Mouse (Mus musculus) heart, embryonic 13.5 days (tissue): Measurements from ENCODE around the gene Gm29776. TPM values are rescaled to one million over a fixed set of nuclear protein-coding genes. Genes with fewer than 3 reads are reported as not detected.

Source experiments
- ATAC-seq: fragments of 200-750 bp; cut with Nextera tagmentation; 2 replicates; pipeline ENCODE4 v1.8.0; 2017; ENCODE audit warnings: moderate TSS enrichment; ENCODE audit not compliant: insufficient number of reproducible peaks, low FRiP score, low TSS enrichment; ENCODE audit errors: extremely low read depth
- H3K27ac ChIP-seq: fragments of 300-500 bp; sonication (generic); replicated peaks from 2 replicates; pipeline ENCODE4 v1.5.1; 2015; ENCODE audit warnings: moderate library complexity, mild to moderate bottlenecking, inconsistent platforms
- H3K27me3 ChIP-seq: fragments of 300-500 bp; sonication (generic); replicated peaks from 2 replicates; pipeline ENCODE4 v1.6.1; 2015; ENCODE audit warnings: mild to moderate bottlenecking, inconsistent platforms
- H3K36me3 ChIP-seq: fragments of 300-500 bp; sonication (generic); 2 replicates; pipeline ENCODE4 v1.6.1; 2015; ENCODE audit warnings: mild to moderate bottlenecking, inconsistent platforms
- H3K4me1 ChIP-seq: fragments of 300-500 bp; sonication (generic); 2 replicates; pipeline ENCODE4 v1.6.1; 2015; ENCODE audit warnings: inconsistent platforms
- H3K4me2 ChIP-seq: fragments of 300-500 bp; sonication (generic); 2 replicates; pipeline ENCODE4 v1.6.1; 2015; ENCODE audit warnings: inconsistent platforms, mild to moderate bottlenecking, moderate library complexity
- H3K4me3 ChIP-seq: fragments of 300-500 bp; sonication (generic); 2 replicates; pipeline ENCODE4 v1.5.1; 2015; ENCODE audit warnings: moderate library complexity, mild to moderate bottlenecking, inconsistent platforms
- H3K9ac ChIP-seq: fragments of 300-500 bp; sonication (generic); 2 replicates; pipeline ENCODE4 v1.6.1; 2015; ENCODE audit warnings: inconsistent platforms, mild to moderate bottlenecking, moderate library complexity
- H3K9me3 ChIP-seq: fragments of 300-500 bp; sonication (generic); 2 replicates; pipeline ENCODE4 v1.6.1; 2016; ENCODE audit warnings: inconsistent platforms
- WGBS: fragments of 180-500 bp; shearing (Covaris S2); methylation state at CpG from one replicate; pipeline ENCODE4 v1.1.7; 2015; ENCODE audit warnings: mixed read lengths; 5-methylcytosine and 5-hydroxymethylcytosine counted together
- polyA plus RNA-seq: library from polyadenylated mRNA; unstranded; fragments of >200 nt; fragmentation: Nextera tagmentation; extraction: Ambion mirVana; gene quantifications from 2 replicates; pipeline ENCODE4 v1.2.1, GENCODE M21; 2015

Gene Gm29776
- polyA plus RNA-seq, 1 experiment from 2014 or later: 0.16 TPM

DNA sequence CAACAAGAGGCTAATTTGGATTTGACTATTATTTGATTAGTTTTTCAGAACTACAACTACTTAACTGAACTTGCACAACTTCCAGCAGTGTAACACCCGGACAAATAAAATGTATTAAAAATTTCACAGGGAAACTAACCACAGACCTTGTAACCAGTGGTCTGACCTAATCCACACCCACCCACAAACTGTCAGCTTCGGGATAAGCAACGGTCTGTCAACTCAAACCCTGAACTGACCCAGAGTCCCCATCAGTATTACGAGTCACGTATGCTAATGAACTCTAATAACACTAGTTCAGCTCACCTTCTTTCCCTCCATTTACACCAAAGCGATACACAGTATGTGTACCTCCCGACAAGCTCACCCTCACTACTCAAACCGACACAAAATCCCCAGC lies 13.2 kb downstream of the Gm29776 start:
- peak overlapping the region; percentile 86 for H3K4me3 ChIP-seq
- peak overlapping the region; percentile 85 for H3K4me2 ChIP-seq
- peak overlapping the region; percentile 98 for H3K27ac ChIP-seq
- WGBS: 9% methylated on average over 8 of the region's 8 CpGs
- ATAC-seq: no peak
- peaks cover 51% of the 10 kb centered on the region for H3K36me3 ChIP-seq
- H3K9me3 ChIP-seq: no peaks in the 10 kb centered on the region
- H3K9ac ChIP-seq: peak overlapping the region; percentile 97
- H3K4me1 ChIP-seq: peaks cover 37% of the 10 kb centered on the region
- no peaks in the 10 kb centered on the region for H3K27me3 ChIP-seq

DNA sequence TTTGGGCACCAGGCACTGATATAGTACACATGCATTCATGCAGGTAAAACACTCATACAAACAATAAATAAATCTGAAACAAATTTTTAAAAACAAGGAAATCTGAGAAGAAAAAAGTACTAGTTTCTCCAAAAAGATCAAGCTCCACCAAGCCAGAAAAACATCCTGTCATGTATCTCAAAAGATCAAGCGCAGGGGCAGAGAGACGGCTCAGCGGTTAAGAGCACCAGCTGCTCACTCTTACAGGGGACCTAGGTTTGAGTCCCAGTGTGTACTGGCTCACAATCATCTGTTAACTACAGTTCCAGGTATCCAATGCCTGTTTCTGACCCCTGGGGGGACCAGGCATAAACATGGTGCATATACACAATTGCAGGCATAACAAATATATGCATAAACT lies 16.2 kb downstream of the Gm29776 start:
- no peak for ATAC-seq
- H3K4me1 ChIP-seq: peaks cover 20% of the 10 kb centered on the region
- H3K27ac ChIP-seq: no peak overlapping the region
- H3K4me2 ChIP-seq: no peak overlapping the region
- no peaks in the 10 kb centered on the region for H3K27me3 ChIP-seq
- no peak overlapping the region for H3K4me3 ChIP-seq
- 86% methylated on average over 3 of the region's 3 CpGs for WGBS
- no peak overlapping the region; the same call in 1 of the 2 replicates for H3K9ac ChIP-seq
- no peaks in the 10 kb centered on the region for H3K9me3 ChIP-seq
- H3K36me3 ChIP-seq: peaks cover 59% of the 10 kb centered on the region

DNA sequence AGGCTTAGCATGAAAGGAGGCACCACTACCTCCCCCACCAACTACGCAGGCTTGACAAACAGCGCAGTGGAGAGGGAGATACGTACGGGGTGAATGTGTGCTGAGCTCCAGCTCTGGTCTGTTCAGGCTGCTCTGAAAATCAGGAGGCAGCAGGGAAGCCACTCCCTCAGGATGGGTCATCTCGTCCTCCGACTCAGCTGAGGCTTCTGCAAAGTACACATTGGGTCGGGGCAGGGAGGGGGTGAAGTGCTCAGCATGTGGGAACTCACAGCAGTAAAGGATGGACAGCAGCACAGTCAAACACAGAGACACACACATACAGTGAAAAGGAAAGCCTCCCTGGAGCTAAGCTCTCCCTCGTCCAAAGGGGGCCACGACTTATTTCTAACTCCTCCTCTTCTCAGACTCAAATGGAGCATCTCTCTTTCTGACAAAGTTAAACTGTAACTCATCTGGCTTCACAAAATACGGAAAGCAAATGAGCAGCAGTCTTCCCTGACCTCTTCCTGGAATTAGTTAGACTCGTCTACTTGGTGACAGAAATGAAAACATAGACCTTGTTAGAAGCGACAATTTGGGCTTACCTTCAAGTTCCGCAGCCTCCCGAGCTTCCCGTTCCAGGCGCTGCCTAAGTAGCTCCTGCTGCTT lies 19.9 kb downstream of the Gm29776 start:
- H3K9me3 ChIP-seq: no peaks in the 10 kb centered on the region
- no peak overlapping the region for H3K4me3 ChIP-seq
- H3K36me3 ChIP-seq: peaks cover 86% of the 10 kb centered on the region
- peaks cover 9% of the 10 kb centered on the region; the same call in 1 of the 2 replicates for H3K4me1 ChIP-seq
- ATAC-seq: no peak
- H3K27ac ChIP-seq: no peak overlapping the region
- H3K27me3 ChIP-seq: no peaks in the 10 kb centered on the region
- H3K4me2 ChIP-seq: no peak overlapping the region
- 87% methylated on average over 16 of the region's 16 CpGs for WGBS
- H3K9ac ChIP-seq: no peak overlapping the region

DNA sequence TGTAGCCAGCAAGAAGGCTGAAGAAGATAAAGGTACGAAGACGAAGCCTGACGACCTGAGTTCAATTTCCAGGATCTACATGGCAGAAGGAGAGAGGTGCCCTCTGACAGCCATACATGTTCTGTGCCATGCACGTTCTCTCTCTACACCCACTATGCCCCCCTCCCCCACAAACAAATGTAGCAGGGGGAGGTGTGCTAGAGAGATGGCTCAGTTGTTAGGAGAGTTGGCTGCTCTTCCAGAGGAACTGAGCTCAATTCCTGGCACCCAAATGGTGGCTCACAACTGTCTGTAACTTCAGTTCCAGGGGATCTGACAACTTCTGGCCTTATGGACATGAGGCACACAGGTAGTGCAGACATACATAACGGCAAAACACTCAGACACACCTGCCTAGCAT lies 22.3 kb downstream of the Gm29776 start:
- H3K36me3 ChIP-seq: peaks cover 89% of the 10 kb centered on the region
- no peak overlapping the region for H3K9ac ChIP-seq
- H3K27ac ChIP-seq: no peak overlapping the region
- H3K27me3 ChIP-seq: no peaks in the 10 kb centered on the region
- H3K4me2 ChIP-seq: no peak overlapping the region
- 85% methylated on average over 5 of the region's 5 CpGs for WGBS
- no peak overlapping the region for H3K4me3 ChIP-seq
- ATAC-seq: no peak
- H3K9me3 ChIP-seq: no peaks in the 10 kb centered on the region
- H3K4me1 ChIP-seq: 0 out of 2 replicates have a peak, but pooled peaks cover 3% of the 10 kb centered on the region

DNA sequence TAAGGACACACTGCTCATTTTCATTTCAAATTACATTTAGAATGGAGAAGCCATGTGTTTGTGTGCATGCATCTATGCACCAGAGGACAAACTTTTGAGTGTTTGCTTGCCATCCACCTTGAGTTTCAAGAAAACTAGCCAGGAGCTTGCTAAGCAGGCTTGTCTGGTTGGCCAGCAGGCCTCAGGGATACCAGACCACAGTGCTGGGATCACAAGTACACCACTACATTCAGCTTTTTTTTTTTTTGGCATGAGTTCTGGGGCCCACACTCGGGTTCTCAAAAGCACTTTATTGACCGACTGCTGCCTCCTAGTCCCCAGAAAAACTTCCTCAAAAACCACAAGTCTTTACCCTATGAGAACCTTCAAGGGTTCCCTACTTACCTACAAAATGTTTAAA lies 24.3 kb downstream of the Gm29776 start:
- H3K9me3 ChIP-seq: no peaks in the 10 kb centered on the region
- no peak overlapping the region for H3K4me2 ChIP-seq
- H3K27ac ChIP-seq: no peak overlapping the region
- WGBS: 80% methylated on average over 2 of the region's 2 CpGs
- H3K36me3 ChIP-seq: peaks cover 86% of the 10 kb centered on the region
- 0 out of 2 replicates have a peak, but pooled peaks cover 3% of the 10 kb centered on the region for H3K4me1 ChIP-seq
- no peak overlapping the region for H3K4me3 ChIP-seq
- ATAC-seq: no peak
- H3K27me3 ChIP-seq: no peaks in the 10 kb centered on the region
- no peak overlapping the region for H3K9ac ChIP-seq

DNA sequence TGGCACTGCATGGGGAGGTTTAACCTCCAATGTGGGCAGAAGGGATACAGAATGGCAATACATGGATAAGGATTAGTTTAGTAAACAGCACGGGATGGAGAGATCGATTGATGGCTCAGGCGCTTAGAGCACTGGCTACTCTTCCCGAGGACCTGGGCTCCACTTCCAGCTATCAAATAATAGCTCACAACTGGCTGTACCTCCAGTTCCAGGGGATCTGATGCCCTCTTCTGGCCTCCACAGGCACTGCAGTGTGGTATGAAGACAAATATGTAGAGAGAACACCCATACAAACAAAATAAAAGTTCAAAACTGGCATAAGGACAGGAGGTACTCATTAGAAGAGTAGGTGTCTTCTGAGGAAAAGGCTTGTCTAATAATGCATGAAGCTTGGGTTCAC lies 29.3 kb downstream of the Gm29776 start:
- WGBS: 79% methylated on average over 4 of the region's 4 CpGs
- H3K36me3 ChIP-seq: peaks cover 90% of the 10 kb centered on the region
- no peak overlapping the region for H3K9ac ChIP-seq
- H3K4me3 ChIP-seq: no peak overlapping the region
- H3K27me3 ChIP-seq: no peaks in the 10 kb centered on the region
- H3K27ac ChIP-seq: no peak overlapping the region
- H3K4me2 ChIP-seq: no peak overlapping the region
- no peak for ATAC-seq
- no peaks in the 10 kb centered on the region for H3K9me3 ChIP-seq
- H3K4me1 ChIP-seq: 0 out of 2 replicates have a peak, but pooled peaks cover 3% of the 10 kb centered on the region

DNA sequence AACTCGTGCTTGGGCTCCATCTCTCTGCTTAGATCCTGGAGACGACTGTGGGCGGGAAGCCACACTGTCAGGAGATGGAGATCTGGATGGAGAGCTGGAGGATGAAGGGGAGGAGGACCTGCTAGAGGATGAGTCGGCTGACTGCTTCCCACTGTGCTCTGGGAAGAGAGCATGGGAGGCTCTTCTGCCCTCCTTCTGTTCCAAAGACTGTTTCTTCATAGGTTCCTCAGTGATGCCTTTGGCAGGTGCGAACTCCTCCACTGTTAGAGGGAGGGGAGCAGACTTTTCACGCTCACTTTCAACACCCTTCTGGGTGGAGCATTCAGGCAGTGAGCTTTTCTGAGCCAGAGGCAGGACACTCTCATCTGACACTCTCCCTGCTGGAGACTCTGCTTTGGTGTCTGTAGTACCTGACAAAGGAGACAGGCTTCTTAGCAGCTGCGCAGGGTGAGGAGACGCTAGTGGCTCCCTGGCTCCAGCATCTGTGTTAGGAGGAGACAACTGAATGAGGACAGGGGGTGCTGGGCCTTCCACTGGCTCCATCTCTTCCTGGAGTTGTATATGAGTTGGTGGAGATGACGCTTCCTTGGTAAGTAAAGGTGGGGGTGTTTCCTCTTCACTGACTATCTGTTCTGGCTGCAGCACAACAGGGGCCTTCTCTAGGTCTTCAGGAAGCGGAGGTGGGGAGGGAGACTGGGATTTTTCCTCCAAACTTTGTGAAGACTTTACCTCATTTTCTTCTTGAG lies 34.0 kb downstream of the Gm29776 start:
- no peak overlapping the region for H3K4me2 ChIP-seq
- no peak overlapping the region for H3K4me3 ChIP-seq
- peaks cover 97% of the 10 kb centered on the region for H3K36me3 ChIP-seq
- no peak overlapping the region for H3K27ac ChIP-seq
- no peaks in the 10 kb centered on the region for H3K9me3 ChIP-seq
- no peak overlapping the region for H3K9ac ChIP-seq
- no peaks in the 10 kb centered on the region for H3K4me1 ChIP-seq
- no peak for ATAC-seq
- no peaks in the 10 kb centered on the region for H3K27me3 ChIP-seq
- WGBS: 87% methylated on average over 10 of the region's 10 CpGs

DNA sequence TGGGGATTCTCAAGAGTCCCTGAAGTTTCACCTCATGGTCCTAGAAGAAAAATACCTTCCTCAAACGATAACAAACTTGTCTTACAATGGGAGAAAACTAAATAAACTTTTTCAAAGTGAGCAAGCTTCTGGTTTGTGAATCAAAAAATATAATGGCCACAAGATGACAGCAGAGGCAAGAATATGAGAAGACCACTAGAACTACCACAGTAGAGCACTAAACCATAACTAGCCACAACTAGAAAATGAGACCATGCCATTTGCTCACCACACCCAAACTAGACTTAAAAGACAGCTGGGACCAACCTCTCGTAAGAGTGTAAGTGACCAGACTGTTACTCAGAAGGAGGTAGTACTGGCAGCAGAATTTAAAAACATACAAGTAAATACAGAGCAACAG lies 38.6 kb downstream of the Gm29776 start:
- 83% methylated on average over 2 of the region's 2 CpGs for WGBS
- Histone ChIP-seq H3K27ac (no peak overlapping the region), H3K36me3 (peaks cover 100% of the 10 kb centered on the region), H3K4me1 (no peaks in the 10 kb centered on the region), H3K4me3 (no peak overlapping the region), H3K9me3 (no peaks in the 10 kb centered on the region), H3K9ac (no peak overlapping the region), H3K4me2 (no peak overlapping the region), H3K27me3 (no peaks in the 10 kb centered on the region)
- ATAC-seq: no peak

DNA sequence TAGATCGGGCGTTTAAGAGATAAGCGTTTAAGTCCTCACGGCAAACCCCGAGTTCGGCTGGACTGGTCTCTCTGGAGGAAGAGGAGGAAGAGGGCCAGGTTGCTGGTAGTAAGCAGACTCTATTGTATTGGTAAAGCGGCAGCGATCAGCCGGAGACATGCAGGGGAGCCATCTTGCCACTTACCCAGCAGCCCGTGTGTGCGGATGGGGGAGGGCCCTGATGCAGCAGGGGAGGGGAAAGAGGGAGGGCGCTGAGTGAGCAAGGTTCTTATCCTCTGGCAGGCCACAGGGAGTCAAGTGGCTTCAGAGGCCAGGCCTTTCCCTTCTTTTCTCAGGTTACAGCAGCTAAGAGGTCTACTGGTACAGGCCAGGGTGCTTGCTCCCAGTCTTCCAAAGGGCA lies 45.1 kb downstream of the Gm29776 start:
- no peaks in the 10 kb centered on the region for H3K27me3 ChIP-seq
- peak overlapping the region; percentile 91 for H3K4me2 ChIP-seq
- peak; percentile 84 for ATAC-seq
- WGBS: 4% methylated on average over 12 of the region's 12 CpGs
- H3K36me3 ChIP-seq: peaks cover 75% of the 10 kb centered on the region
- H3K9me3 ChIP-seq: no peaks in the 10 kb centered on the region
- peak overlapping the region; percentile 89 for H3K27ac ChIP-seq
- H3K4me1 ChIP-seq: peaks cover 43% of the 10 kb centered on the region
- peak overlapping the region; percentile 93 for H3K9ac ChIP-seq
- H3K4me3 ChIP-seq: peak overlapping the region; percentile 77

DNA sequence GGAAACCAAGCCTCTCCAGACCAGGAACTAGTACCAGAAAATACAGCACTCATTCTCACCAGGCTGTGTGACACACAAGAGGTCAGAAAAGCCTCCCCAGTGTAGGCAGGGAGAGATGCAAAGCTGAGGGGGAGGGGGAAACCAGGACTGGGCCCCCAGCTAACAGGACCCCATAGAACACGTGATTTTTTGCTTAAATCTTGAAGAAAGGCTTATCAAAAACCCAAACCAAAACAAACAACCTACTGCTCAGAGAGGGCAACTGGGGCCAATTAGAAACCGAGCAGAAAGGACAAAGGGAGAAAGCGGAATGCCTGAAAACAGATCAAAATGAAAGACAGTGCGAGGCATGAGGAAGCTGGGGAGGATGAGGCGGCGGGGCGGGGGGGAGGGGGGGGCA lies 45.8 kb downstream of the Gm29776 start:
- peaks cover 75% of the 10 kb centered on the region for H3K36me3 ChIP-seq
- H3K4me3 ChIP-seq: peak overlapping the region; percentile 77

DNA sequence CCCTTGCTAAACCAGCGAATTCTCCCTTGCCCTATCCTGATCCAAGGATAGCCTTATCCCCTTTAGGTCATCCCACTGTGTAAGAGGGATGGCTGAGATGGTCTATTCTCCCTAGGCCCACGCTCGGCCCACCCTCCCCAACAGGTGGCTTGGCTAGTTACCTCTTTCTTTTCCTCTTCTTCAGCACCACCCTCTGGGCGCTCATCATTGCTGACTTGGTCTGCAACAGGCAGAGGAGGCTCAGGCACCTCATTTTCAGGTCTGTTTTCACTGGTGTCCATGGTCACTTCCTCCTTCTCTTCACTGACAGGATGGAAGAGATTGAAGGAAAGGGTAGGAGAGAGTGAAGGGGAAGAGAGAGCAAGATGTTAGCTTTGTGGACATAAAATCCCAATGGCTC lies 47.1 kb downstream of the Gm29776 start:
- no peaks in the 10 kb centered on the region for H3K27me3 ChIP-seq
- peak overlapping the region; percentile 91; the same call in 1 of the 2 replicates for H3K4me2 ChIP-seq
- peak overlapping the region; percentile 38 for H3K27ac ChIP-seq
- H3K9ac ChIP-seq: peak overlapping the region; percentile 42
- peaks cover 75% of the 10 kb centered on the region for H3K36me3 ChIP-seq
- WGBS: 59% methylated on average over 4 of the region's 4 CpGs
- H3K4me3 ChIP-seq: peak overlapping the region; percentile 77; the same call in 1 of the 2 replicates
- no peaks in the 10 kb centered on the region for H3K9me3 ChIP-seq
- peaks cover 43% of the 10 kb centered on the region for H3K4me1 ChIP-seq
- ATAC-seq: no peak

More for the DNA sequence above, 45.8 kb downstream of the Gm29776 start:
- Histone ChIP-seq H3K4me1 (peaks cover 43% of the 10 kb centered on the region), H3K4me2 (peak overlapping the region; percentile 91), H3K9ac (peak overlapping the region; percentile 93), H3K9me3 (no peaks in the 10 kb centered on the region), H3K27me3 (no peaks in the 10 kb centered on the region), H3K27ac (peak overlapping the region; percentile 89)
- 0% methylated on average over 7 of the region's 7 CpGs for WGBS
- ATAC-seq: no peak
